Mouse (Mus musculus) neural tube, embryonic 12.5 days (tissue): ENCODE data around the gene Oaz2. TPM values are rescaled to one million over a fixed set of nuclear protein-coding genes. Genes with fewer than 3 reads are reported as not detected.

Source experiments
- ATAC-seq: fragments of 200-750 bp; cut with Nextera tagmentation; 2 replicates; pipeline ENCODE4 v1.8.0; 2017; ENCODE audit warnings: low read depth, mild to moderate bottlenecking, moderate TSS enrichment, moderate library complexity; ENCODE audit not compliant: low FRiP score
- H3K27ac ChIP-seq: fragments of 300-500 bp; sonication (generic); 2 replicates; pipeline ENCODE4 v1.5.1; 2016
- H3K27me3 ChIP-seq: fragments of 300-500 bp; sonication (generic); replicated peaks from 2 replicates; pipeline ENCODE4 v1.6.1; 2016; ENCODE audit warnings: mild to moderate bottlenecking
- H3K36me3 ChIP-seq: fragments of 300-500 bp; sonication (generic); 2 replicates; pipeline ENCODE4 v1.6.1; 2016; ENCODE audit warnings: mild to moderate bottlenecking
- H3K4me1 ChIP-seq: fragments of 300-500 bp; sonication (generic); 2 replicates; pipeline ENCODE4 v1.6.1; 2016
- H3K4me2 ChIP-seq: fragments of 300-500 bp; sonication (generic); replicated peaks from 2 replicates; pipeline ENCODE4 v1.6.1; 2016; ENCODE audit warnings: mild to moderate bottlenecking
- H3K4me3 ChIP-seq: fragments of 300-500 bp; sonication (generic); 2 replicates; pipeline ENCODE4 v1.5.1; 2016
- H3K9ac ChIP-seq: fragments of 300-500 bp; sonication (generic); 2 replicates; pipeline ENCODE4 v1.6.1; 2016; ENCODE audit warnings: mild to moderate bottlenecking
- H3K9me3 ChIP-seq: fragments of 300-500 bp; sonication (generic); 2 replicates; pipeline ENCODE4 v1.6.1; 2016; ENCODE audit warnings: mild to moderate bottlenecking
- WGBS: fragments of 180-500 bp; shearing (Covaris S2); methylation state at CpG from one replicate; pipeline ENCODE4 v1.1.7; 2016; 5-methylcytosine and 5-hydroxymethylcytosine counted together
- polyA plus RNA-seq: library from polyadenylated mRNA; unstranded; fragments of >200 nt; fragmentation: Nextera tagmentation; extraction: Ambion mirVana; gene quantifications from 2 replicates; pipeline ENCODE4 v1.2.1, GENCODE M21; 2016

Oaz2 gene
- polyA plus RNA-seq, 1 experiment from 2014 or later: 331 TPM

DNA sequence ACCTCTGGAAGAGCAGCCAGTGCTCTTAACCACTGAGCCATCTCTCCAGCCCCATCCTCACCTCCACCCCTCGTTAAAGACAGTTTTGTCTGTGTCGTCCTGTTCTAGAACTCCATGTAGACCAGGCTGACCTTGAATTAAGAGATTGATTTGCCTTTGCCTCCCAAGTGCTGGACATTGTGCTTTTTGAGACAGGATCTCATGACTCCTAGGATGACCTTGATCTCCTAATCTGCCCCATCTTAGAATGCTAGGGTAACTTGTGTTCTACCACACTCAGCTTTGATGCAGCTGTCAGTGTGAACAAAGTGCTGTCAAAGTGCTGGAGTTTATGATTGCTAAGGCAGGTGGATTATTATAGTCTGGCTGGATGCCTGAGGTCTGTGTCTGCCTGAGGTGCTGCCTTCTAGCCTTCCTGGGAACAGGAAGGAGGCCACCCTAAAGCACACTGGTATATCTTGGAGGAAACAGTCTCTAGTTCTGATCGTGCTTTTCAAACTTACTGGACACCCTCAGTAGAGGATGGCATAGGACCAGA, 13.0 kb upstream of the Oaz2 start:
- Histone ChIP-seq H3K36me3 (no peaks in the 10 kb centered on the region), H3K4me1 (no peaks in the 10 kb centered on the region), H3K27me3 (no peaks in the 10 kb centered on the region), H3K9me3 (no peaks in the 10 kb centered on the region), H3K9ac (no peak overlapping the region), H3K4me2 (no peak overlapping the region), H3K27ac (no peak overlapping the region), H3K4me3 (no peak overlapping the region)
- 85% methylated on average over 3 of the region's 3 CpGs for WGBS
- no peak for ATAC-seq

DNA sequence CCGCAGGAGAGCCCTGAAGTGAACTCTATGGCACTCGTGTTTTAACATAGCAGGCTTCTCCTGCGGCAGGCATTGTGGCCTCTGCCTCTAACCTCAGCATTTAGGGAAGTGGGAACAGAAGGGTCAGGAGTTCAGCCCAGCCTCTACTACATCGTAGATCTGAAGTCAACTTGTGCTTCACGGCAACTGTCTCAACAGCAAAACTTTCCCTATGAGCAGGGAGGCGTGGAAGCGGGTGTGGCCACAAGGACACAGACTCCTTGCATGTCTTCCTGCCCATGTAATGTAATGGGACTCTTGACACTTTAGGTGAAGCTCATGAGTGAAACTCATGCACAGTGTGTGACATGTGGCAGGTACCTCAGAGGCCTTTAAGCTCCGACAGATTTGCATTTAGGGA, 12.3 kb upstream of the Oaz2 start:
- 90% methylated on average over 8 of the region's 8 CpGs for WGBS
- ATAC-seq: no peak
- no peak overlapping the region for H3K9ac ChIP-seq
- H3K9me3 ChIP-seq: no peaks in the 10 kb centered on the region
- no peaks in the 10 kb centered on the region for H3K36me3 ChIP-seq
- H3K27me3 ChIP-seq: no peaks in the 10 kb centered on the region
- H3K4me2 ChIP-seq: no peak overlapping the region
- no peak overlapping the region for H3K27ac ChIP-seq
- H3K4me1 ChIP-seq: no peaks in the 10 kb centered on the region
- H3K4me3 ChIP-seq: no peak overlapping the region

DNA sequence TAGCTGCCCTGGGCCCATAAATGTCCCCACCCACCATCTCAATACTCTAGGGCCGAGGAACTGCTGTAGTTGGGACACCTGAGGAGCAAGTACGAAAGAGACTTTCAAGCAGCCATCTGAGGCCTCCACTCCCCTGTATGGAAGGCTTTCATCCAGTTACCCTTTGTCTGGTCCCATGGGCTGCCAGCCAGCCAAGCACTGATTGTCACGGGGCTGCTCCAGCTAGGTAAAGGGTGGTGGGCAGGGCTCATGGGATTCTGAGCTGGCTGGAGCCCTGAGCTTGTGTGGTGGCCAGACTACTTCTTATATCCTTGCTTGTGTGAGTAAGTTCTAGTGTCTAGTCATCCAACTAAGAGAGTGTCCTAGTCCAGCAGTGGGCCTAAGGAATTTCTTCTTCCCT, 10.6 kb upstream of the Oaz2 start:
- H3K4me3 ChIP-seq: no peak overlapping the region
- no peaks in the 10 kb centered on the region for H3K36me3 ChIP-seq
- ATAC-seq: no peak
- WGBS: 68% methylated on average over 3 of the region's 3 CpGs
- H3K27me3 ChIP-seq: no peaks in the 10 kb centered on the region
- no peak overlapping the region for H3K27ac ChIP-seq
- H3K9ac ChIP-seq: no peak overlapping the region
- no peaks in the 10 kb centered on the region for H3K4me1 ChIP-seq
- H3K9me3 ChIP-seq: no peaks in the 10 kb centered on the region
- H3K4me2 ChIP-seq: no peak overlapping the region

DNA sequence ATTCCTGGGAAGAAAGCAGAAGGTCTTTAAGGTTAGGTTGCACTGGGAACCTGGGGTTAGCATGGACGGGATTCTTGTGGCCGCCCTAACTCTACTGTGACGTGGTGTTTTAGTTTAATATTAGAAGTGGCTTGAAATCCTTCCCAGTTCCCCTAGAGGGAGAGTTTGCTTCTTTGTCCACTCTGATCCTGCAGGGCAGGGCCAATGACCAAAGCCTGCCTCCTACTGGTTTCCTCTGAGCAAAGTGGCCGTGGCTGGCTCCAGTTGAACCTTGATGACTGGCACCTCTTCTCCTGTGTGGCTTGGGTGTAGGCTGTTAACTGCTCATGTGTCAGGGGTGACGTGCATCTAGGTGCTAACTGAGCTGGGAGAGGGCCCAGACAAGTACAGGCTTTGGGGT, 6.8 kb upstream of the Oaz2 start:
- Histone ChIP-seq H3K27me3 (no peaks in the 10 kb centered on the region), H3K36me3 (no peaks in the 10 kb centered on the region), H3K4me3 (no peak overlapping the region), H3K27ac (no peak overlapping the region), H3K9me3 (no peaks in the 10 kb centered on the region), H3K4me1 (no peaks in the 10 kb centered on the region), H3K9ac (no peak overlapping the region), H3K4me2 (no peak overlapping the region)
- ATAC-seq: no peak
- WGBS: 69% methylated on average over 5 of the region's 5 CpGs

DNA sequence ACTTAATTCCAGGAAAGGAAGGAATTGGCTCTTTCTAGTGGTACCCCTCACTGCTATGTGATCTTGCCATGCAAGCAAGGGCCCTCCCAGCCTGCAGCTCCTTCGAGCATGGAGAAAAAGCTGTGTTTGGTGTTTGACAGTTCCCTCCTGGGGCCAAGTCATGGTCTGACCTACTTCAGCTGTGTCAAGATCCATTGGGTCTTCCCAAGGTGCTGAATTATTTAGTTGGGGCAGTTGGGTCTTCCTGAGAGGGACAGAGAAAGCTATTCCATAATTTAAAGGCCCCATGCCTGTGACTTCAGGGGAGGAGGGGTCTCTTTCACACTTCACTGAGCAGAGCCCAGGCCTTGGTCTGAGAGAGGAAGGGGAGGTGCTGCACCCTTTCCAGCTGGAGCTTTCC, 6.3 kb upstream of the Oaz2 start:
- Histone ChIP-seq H3K4me2 (no peak overlapping the region), H3K4me1 (no peaks in the 10 kb centered on the region), H3K9me3 (no peaks in the 10 kb centered on the region), H3K36me3 (no peaks in the 10 kb centered on the region), H3K9ac (no peak overlapping the region), H3K27me3 (no peaks in the 10 kb centered on the region), H3K4me3 (no peak overlapping the region), H3K27ac (no peak overlapping the region)
- WGBS: 78% methylated on average over 1 of the region's 1 CpGs
- no peak for ATAC-seq

DNA sequence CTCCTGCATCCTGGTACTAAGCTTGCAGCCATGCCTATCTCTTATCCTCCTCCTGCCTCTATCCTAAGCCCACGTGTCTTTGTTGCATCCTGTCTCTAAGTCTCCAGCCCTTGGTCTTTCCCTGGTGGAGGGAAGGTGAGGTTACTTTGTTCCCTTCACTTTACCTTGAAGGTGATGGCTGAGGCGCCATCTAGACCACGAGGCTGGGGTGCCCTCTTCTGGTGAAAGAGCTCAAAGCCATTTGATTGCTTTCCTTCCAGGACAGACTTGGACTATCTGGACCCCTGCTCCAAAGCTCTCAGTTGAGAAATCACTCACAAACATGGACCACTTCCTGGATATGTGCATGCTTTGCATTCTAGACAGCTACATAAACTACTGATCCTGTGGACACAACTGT, 3.6 kb upstream of the Oaz2 start:
- H3K9ac ChIP-seq: no peak overlapping the region
- H3K27me3 ChIP-seq: no peaks in the 10 kb centered on the region
- ATAC-seq: no peak
- under 1% methylated on average over 3 of the region's 3 CpGs for WGBS
- H3K4me3 ChIP-seq: no peak overlapping the region
- H3K4me1 ChIP-seq: no peaks in the 10 kb centered on the region
- H3K36me3 ChIP-seq: no peaks in the 10 kb centered on the region
- no peak overlapping the region for H3K27ac ChIP-seq
- no peak overlapping the region for H3K4me2 ChIP-seq
- no peaks in the 10 kb centered on the region for H3K9me3 ChIP-seq

DNA sequence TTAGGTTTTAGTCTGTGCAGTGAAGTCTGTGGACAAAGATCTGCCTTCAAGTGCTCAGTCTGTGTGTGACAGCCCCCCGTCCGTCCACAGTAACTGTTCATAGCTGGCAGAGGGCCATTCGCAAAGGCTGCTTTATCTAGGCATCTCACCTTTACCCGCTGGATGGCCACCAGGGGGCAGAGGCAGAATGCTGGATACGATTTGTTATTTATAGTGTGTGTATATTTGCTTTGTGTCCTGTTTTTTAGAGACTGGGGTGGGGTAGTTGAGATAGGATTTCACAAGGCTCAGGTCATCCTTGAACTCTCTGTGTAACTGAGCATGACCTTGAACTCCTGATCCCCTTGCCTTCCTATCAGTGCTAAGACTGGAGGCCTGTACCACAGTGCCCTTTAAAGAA, 1.8 kb upstream of the Oaz2 start:
- H3K4me1 ChIP-seq: no peaks in the 10 kb centered on the region
- ATAC-seq: no peak
- H3K36me3 ChIP-seq: no peaks in the 10 kb centered on the region
- no peak overlapping the region for H3K4me2 ChIP-seq
- H3K27ac ChIP-seq: no peak overlapping the region
- H3K9ac ChIP-seq: no peak overlapping the region
- H3K9me3 ChIP-seq: no peaks in the 10 kb centered on the region
- 30% methylated on average over 5 of the region's 5 CpGs for WGBS
- no peaks in the 10 kb centered on the region for H3K27me3 ChIP-seq
- H3K4me3 ChIP-seq: no peak overlapping the region

DNA sequence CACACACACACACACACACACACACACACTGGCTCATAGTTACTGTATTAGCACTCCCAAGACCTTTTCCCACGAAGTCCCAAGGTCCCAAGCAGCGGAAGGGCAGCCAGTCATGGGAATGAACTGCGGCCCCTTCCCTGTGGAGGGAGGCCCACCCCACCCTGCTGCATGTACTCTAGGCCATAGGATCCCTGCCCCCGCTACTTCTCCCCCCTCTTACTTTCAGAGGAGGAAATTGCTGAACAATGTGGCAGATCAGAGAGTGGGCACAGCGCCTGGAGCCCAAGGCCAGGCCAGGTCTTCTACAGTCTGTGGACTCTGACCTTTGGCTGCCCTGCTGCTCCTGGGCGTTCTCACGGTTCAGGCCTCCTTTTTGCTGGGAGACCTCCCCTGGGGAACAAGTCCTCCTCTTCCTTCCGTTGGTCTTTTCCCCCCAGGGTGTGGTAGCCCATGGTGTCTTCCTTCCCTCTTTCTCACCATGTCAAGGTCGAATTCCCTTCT, 3.7 kb downstream of the Oaz2 start:
- Histone ChIP-seq H3K9me3 (no peaks in the 10 kb centered on the region), H3K4me1 (no peaks in the 10 kb centered on the region), H3K36me3 (no peaks in the 10 kb centered on the region), H3K27ac (no peak overlapping the region), H3K4me3 (no peak overlapping the region), H3K9ac (no peak overlapping the region), H3K27me3 (no peaks in the 10 kb centered on the region), H3K4me2 (no peak overlapping the region)
- WGBS: 63% methylated on average over 9 of the region's 9 CpGs
- ATAC-seq: no peak

DNA sequence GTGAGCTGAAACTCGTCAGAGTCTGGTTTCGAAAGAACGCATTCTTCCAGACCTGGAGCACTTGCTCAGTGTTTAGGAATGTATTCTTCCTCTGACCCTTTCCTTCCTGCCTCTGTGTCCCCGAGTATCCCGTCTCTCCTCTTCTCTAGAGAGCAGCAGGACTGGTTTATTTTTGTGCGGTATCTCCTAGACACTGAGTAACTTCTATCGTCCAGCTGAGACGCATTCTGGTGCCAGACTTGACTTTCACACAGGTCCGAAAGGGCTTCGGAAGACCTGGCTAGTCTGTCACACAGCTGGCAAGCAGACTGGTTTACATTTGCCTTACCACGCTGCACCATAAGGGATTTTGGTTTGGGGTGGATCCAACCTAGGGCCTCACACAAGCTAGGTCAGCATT, 5.2 kb downstream of the Oaz2 start:
- ATAC-seq: no peak
- WGBS: 83% methylated on average over 11 of the region's 11 CpGs
- Histone ChIP-seq H3K27me3 (no peaks in the 10 kb centered on the region), H3K9me3 (no peaks in the 10 kb centered on the region), H3K36me3 (no peaks in the 10 kb centered on the region), H3K27ac (no peak overlapping the region), H3K4me1 (peaks cover 10% of the 10 kb centered on the region), H3K4me3 (no peak overlapping the region), H3K4me2 (no peak overlapping the region), H3K9ac (no peak overlapping the region)

DNA sequence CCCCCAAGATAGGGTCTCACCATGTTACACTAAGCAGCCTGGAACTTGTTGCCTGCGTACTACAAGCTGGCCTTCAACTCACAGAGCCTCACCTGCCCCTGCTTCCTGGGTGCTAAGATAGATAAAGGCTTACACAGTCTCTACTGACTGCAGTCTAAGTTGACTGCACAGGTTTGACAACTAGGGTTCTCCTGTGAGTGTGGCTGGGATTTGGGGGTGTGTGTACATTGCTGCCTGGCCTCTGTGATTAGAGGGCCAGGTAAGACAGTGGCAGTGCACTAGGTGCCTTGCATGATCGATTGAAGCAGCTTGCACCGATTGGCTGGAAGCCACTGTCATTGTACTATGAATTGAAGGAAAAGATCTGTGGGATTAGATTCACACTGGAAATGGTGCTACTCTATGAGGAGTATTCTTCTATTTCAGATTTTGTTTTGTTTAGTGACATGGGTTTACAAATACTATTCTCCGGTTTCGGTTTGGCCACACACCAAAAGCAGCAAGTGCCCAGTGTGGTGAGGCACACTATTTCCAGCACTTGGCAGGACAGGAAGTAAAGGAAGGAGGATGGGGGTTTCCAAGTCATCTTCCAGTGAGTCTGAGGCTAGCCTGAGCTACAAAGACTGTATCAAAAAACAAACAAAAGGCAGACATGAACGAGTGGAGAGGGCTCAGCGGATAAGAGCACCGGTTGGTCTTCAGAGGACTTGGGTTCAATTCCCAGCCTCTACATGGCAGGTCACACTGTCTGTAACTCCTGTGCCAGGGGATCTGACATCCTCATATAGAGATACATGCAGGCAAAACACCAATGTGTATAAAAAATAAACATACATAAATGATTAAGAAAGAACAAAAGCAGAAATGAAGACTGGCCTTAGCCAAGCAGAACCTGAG, 7.9 kb downstream of the Oaz2 start:
- no peaks in the 10 kb centered on the region for H3K9me3 ChIP-seq
- WGBS: 58% methylated on average over 8 of the region's 8 CpGs
- peak; percentile 64 for ATAC-seq
- H3K27ac ChIP-seq: no peak overlapping the region
- no peaks in the 10 kb centered on the region for H3K36me3 ChIP-seq
- H3K27me3 ChIP-seq: no peaks in the 10 kb centered on the region
- H3K4me3 ChIP-seq: peak overlapping the region; percentile 75
- H3K4me2 ChIP-seq: peak overlapping the region; percentile 91
- peak overlapping the region; percentile 87 for H3K9ac ChIP-seq
- peaks cover 34% of the 10 kb centered on the region for H3K4me1 ChIP-seq

DNA sequence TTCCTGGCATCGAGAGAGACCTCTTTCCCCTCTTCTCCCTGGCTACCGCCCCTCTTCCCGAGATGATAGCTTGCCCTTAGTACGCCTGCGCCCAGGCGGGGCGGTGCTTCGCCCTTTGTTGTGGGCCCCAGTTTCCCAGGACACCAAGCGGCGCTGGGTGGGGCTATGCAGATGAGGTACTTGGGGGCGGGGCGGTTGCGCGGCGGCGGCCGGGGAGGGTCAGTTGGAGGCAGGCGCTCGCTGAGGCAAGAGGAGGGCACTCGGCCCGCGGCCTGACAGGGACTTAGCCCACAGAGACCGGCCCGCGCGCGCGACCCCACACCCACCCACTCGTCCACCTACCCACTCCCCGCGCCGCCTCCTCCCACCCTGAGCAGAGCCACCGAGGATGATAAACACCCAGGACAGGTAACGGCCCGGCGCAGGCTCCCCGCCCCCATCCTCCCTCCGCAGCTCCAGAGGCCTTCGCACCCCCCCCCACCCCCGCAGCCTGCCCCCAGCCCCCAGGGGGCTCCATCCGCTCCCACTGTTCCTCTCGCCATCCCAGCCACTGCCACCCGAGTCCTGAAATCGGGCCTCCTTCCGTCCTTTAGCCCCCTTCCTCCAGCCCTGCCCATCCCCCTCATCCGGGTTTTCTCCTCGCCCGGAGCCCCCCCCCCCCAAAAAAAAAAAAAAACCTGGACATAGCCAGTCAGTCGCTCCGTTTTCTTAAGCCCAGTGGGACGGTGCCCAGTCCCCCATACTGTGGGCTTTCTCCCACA, 8.7 kb downstream of the Oaz2 start:
- Histone ChIP-seq H3K9me3 (no peaks in the 10 kb centered on the region), H3K4me2 (peak overlapping the region; percentile 91), H3K36me3 (no peaks in the 10 kb centered on the region), H3K27me3 (no peaks in the 10 kb centered on the region), H3K27ac (peak overlapping the region; percentile 42; the same call in 1 of the 2 replicates), H3K4me1 (peaks cover 34% of the 10 kb centered on the region), H3K9ac (peak overlapping the region; percentile 87), H3K4me3 (peak overlapping the region; percentile 75)
- under 1% methylated on average over 48 of the region's 51 CpGs for WGBS
- ATAC-seq: peak; percentile 96

DNA sequence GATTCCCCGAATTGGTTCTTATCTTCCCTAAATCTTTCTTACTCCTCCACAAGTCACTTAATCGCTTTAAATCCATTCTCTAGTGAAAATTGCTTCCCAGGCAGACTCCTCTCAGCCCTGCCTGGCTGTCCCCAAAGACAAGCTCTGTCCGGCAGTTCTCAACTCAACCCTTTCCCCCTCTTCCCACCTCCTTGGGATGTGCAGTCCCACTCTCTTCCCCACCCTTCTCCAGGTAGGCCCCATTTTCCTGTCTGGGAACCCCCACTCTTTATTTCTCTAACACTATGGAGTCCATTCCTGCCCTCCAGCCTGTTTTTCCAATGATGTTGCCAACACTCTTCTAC, 9.3 kb downstream of the Oaz2 start:
- ATAC-seq: no peak
- peak overlapping the region; percentile 91 for H3K4me2 ChIP-seq
- H3K9me3 ChIP-seq: no peaks in the 10 kb centered on the region
- H3K27ac ChIP-seq: no peak overlapping the region
- no peaks in the 10 kb centered on the region for H3K27me3 ChIP-seq
- H3K4me3 ChIP-seq: peak overlapping the region; percentile 75
- WGBS: 6% methylated on average over 3 of the region's 3 CpGs
- no peaks in the 10 kb centered on the region for H3K36me3 ChIP-seq
- peak overlapping the region; percentile 87 for H3K9ac ChIP-seq
- peaks cover 34% of the 10 kb centered on the region for H3K4me1 ChIP-seq
